Mouse (Mus musculus) adrenal gland, adult 18-20 months (tissue): ENCODE results near the gene Cst3. TPM values are rescaled to one million over a fixed set of nuclear protein-coding genes. Genes with fewer than 3 reads are reported as not detected.
A peak's percentile ranks its signal among the peaks of the same experiment; 100 is the strongest.

Experiments used
- DNase-seq, 2 experiments: peaks; one replicate each; pipeline ENCODE4 v3.0.0; 2021 to 2022; ENCODE audit warnings: low spot score in 2 of 2
- long read RNA-seq, 2 experiments: library from polyadenylated mRNA; stranded (forward); transcript quantifications; one replicate each; pipeline ENCODE4 v2.0.0; 2021
- total RNA-seq, 2 experiments: library from RNA; stranded (reverse); gene quantifications; 1 replicate in 1 of 2; 2 replicates in 1 of 2; pipeline ENCODE4 v1.2.3; 2021

The Cst3 gene
- 100 to 1,000 TPM; 915 to 993 TPM for total RNA-seq
- long read RNA-seq, experiment 1, transcript Cst3-201 (3 exons, 860 nt) = major isoform, 216 of 226 reads
- long read RNA-seq, experiment 1, partial matches to known transcripts = 10 of 226 reads
- long read RNA-seq, experiment 1, other reads (novel, unspliced or antisense) = 0 of 226 reads
- long read RNA-seq, experiment 2, transcript Cst3-201 (3 exons, 860 nt) = major isoform, 772 of 840 reads
- long read RNA-seq, experiment 2, partial matches to known transcripts = 62 of 840 reads
- long read RNA-seq, experiment 2, other reads (novel, unspliced or antisense) = 4 of 840 reads

- peak; percentile 91 to 94 for DNase-seq
Measured at GRCm38 (mm10) chr2:148875335-148875811, at the start of gene Cst3. Gene Cst3 (minus strand): TSS chr2:148875692.

GRCm38 (mm10) chr2:148902286-148902685 is 26.8 kb upstream of the Cst3 start:
- peak; percentile 63 to 68 for DNase-seq

DNA sequence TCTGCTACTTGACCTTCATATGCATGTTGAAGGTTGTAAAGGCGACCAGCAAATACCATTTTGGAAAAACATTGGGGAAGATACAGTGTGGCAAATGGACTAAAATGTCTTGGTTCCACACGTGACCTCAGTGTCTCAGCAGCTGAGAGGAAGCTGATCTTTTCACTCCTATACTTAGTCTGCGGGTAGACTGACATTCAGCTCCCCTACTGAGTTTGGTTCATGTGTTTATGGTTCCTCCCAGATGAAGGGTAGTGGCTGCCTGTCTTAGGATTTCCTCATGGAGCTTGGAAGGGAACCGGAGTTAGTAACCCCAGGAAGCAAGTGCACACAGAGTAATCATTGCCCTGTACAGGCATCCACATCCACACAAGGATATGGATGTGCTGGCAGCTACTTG is 24.8 kb upstream of the Cst3 start:
- DNase-seq = no peak

DNA sequence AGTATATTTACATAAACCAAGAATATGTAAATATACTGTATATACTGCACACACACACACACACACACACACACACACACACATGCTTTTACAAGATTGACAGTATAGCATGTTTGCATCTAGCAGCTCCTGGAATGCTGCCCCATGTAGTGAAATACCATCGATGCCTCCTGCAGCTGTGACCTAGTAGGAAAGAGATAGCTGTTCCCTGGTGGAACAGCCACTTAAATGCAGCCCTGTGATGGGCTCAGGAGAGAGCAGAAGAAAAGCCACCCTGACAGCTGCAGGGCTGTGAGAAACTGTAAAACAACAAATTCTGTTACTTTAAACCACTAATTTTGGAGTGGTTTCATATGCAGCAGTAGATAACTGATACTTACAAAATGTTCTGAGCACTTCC is 20.7 kb upstream of the Cst3 start:
- DNase-seq = no peak

GRCm38 (mm10) chr2:148893107-148893506 is 17.6 kb upstream of the Cst3 start:
- DNase-seq = no peak

DNA sequence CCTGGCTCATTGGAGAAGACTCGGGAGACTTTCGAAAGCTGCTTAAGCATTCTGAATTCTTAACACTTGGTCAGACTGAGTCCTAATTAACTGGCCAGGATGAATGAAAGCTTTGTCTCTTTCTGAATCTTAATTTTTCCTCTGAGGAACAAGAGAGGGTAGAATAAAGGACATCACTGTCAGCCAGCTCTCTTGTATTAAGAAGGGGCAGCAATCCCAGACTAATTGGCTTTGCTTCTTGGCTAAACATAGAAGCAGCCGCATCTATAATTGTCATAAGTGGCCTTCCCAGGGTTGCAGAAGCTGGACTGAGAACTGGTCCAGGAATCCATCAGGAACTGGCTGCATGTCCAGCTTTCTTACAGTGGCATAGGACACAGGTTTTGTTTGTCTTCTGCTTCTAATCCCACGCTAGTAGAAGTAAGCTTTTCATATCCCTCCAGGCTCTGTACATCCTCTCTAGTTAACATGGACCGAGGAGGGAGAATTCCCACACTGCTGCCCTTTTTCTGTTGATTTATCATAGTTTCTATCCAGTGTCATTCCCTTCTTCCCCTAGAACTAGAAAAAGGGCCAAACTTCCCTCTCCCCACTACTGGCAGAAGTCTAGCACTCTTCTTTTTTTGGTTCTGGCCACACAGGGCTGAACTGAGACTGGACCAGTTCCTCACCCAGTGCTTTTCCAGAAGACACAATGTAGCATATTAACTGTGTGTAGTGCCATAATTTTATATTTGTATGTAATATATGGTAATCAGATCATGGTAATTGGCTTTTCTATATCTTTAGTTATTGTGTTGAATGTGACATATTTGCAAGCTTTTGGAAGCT is 14.7 kb upstream of the Cst3 start:
- no peak for DNase-seq

GRCm38 (mm10) chr2:148889331-148890010 is 14.0 kb upstream of the Cst3 start:
- DNase-seq = no peak

DNA sequence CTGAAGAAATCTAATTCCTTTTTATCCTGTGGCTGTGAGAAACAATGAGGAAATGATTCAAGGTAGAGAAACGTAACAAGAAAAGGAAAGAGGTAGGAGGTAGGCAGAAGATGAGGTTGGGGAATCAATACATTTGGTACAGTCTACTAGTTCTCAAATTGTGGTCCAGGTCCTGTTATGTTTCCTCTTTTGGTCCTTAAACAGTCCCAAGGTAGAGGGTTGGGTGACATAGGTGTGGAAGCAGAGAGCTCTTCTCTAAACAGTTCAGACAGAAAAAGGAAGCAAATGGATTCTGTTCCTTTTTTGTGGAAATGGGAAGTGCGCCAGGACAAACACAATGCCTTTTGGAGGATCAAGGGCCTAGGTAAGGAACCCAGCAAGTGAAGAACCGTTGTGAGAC is 13.4 kb upstream of the Cst3 start:
- DNase-seq = no peak

GRCm38 (mm10) chr2:148884738-148885137 is 9.2 kb upstream of the Cst3 start:
- DNase-seq = no peak

- no peak for DNase-seq
Measured at GRCm38 (mm10) chr2:148879199-148879598, 3.7 kb upstream of the Cst3 start.

GRCm38 (mm10) chr2:148878641-148879130 is 3.2 kb upstream of the Cst3 start:
- DNase-seq = no peak

- DNase-seq = peak in 1 of 2 experiments; percentile 49
Measured at GRCm38 (mm10) chr2:148877016-148877770, 1.7 kb upstream of the Cst3 start.

- peak in 1 of 2 experiments; percentile 29 for DNase-seq
Measured at GRCm38 (mm10) chr2:148874617-148875334, 716 bp downstream of the Cst3 start.

DNA sequence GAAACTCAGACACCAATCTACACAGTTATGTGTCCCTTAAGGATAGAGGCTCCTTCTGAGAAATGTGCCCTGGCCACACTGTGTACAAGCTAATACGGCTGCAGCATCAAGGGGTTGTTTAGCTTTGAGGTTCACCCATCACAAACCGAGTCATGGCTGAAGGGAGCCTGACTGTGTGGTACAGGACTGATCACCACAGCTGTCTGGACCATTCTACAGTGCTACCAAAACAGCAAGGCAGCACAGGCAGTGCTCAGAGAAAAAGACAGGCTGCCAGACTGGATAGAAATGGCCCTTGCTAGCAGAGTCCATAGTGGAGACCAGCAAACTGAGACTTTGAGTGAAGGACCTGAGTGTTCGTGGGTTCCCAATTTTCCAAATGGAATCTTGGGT is 1.3 kb downstream of the Cst3 start:
- no peak for DNase-seq

DNA sequence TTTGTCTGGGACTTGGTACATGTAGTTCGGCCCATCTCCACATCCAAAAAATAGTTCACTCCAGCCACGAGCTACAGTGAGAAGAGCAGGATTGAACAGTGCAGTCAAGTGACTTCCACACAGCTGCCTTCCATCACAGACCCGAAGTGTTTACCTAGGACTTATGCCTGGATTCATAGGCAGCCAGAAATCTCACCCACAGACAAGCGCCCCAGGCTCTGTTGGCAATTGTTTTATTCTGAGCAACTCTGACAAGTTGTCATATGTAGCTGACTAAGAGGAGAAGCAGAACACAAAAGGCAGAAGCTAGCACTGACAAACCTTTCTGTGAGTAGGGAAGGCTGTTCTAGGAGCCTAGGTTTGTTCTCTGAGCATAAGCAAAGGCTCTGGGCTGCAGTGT is 2.6 kb downstream of the Cst3 start:
- no peak for DNase-seq

GRCm38 (mm10) chr2:148870526-148870925 is 5.0 kb downstream of the Cst3 start:
- DNase-seq = no peak

GRCm38 (mm10) chr2:148868959-148869358 is 6.5 kb downstream of the Cst3 start:
- no peak for DNase-seq

DNA sequence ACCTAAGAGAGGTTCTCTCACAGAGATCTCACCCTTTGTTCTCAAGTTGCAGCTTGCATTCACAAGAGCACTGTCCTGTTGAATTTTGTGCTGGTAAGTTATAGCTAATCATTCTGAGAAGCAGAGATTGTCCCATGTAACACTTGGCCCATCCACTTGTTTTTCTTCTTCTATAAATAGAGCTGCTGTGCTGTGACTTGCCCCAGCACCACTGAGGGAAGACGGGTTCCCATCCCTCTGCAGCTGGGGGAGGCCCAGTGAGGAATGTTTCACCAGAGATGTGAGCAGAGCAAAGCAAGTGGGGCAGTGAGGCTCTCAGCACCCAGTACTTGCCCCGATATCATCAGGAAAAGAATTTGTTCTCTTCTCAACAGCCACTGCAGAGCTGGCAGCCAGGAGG is 10.5 kb downstream of the Cst3 start, which contains the start of gene 9230104L09Rik:
Gene 9230104L09Rik, minus strand, starts transcription at position 73 of the 400 bp plus-strand sequence.
- DNase-seq = no peak

DNA sequence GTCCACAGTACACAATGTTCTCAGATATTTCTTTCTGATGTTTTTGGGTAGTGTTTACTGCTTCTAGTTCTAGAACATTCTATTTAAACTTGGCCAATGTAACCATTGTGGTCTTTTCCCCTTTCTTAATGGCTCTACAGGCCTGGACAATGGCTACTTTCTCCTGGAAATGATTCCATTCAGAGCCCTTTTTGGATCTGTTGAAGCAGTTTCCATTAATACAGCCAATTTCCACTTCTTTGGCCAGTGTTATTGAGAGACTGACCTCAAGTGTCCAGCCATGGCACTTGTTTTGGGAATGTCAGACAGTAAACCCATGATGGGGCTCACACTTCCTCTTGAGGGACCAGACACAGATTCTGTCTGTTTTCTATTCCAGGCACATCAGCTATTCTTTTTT is 13.8 kb downstream of the Cst3 start:
- DNase-seq = no peak

DNA sequence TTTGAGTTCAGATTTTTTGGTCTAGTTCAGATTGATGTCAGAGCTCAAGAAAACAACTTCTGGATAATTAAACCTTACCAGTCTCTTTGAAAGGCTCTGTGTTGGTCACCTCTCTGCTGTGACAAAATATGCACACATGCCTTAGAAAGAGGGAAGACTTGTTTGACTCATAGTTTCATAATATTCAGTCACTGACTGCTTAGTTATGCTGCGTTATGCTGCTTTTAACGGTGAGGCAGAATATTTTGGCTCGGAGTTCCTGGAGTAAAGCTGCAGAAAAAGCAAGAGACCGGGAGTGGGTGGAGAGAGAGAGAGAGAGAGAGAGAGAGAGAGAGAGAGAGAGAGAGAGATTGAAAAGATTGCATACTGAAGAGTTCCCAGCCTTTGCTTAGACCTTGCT is 14.5 kb downstream of the Cst3 start:
- no peak for DNase-seq
